Mouse (Mus musculus) heart, embryonic 12.5 days (tissue): ENCODE measurements around the gene Trib2. TPM values are rescaled to one million over a fixed set of nuclear protein-coding genes. Genes with fewer than 3 reads are reported as not detected.
A peak's percentile ranks its signal among the peaks of the same experiment; 100 is the strongest.

Source experiments
- ATAC-seq: fragments of 200-750 bp; cut with Nextera tagmentation; 2 replicates; pipeline ENCODE4 v1.8.0; 2017; ENCODE audit warnings: moderate TSS enrichment, moderate library complexity; ENCODE audit not compliant: insufficient number of reproducible peaks, low FRiP score
- H3K27ac ChIP-seq: fragments of 300-500 bp; sonication (generic); 2 replicates; pipeline ENCODE4 v1.5.1; 2016; ENCODE audit warnings: mild to moderate bottlenecking, moderate library complexity; ENCODE audit not compliant: poor library complexity, severe bottlenecking
- H3K27me3 ChIP-seq: fragments of 300-500 bp; sonication (generic); replicated peaks from 2 replicates; pipeline ENCODE4 v1.6.1; 2016; ENCODE audit warnings: mild to moderate bottlenecking, moderate library complexity
- H3K36me3 ChIP-seq: fragments of 300-500 bp; sonication (generic); 2 replicates; pipeline ENCODE4 v1.6.1; 2016; ENCODE audit warnings: mild to moderate bottlenecking, moderate library complexity
- H3K4me1 ChIP-seq: fragments of 300-500 bp; sonication (generic); replicated peaks from 2 replicates; pipeline ENCODE4 v1.6.1; 2016; ENCODE audit warnings: mild to moderate bottlenecking
- H3K4me2 ChIP-seq: fragments of 300-500 bp; sonication (generic); 2 replicates; pipeline ENCODE4 v1.6.1; 2016; ENCODE audit warnings: mild to moderate bottlenecking, moderate library complexity
- H3K4me3 ChIP-seq: fragments of 300-500 bp; sonication (generic); 2 replicates; pipeline ENCODE4 v1.5.1; 2016; ENCODE audit warnings: mild to moderate bottlenecking
- H3K9ac ChIP-seq: fragments of 300-500 bp; sonication (generic); 2 replicates; pipeline ENCODE4 v1.6.1; 2016; ENCODE audit warnings: mild to moderate bottlenecking, moderate library complexity
- H3K9me3 ChIP-seq: fragments of 300-500 bp; sonication (generic); replicated peaks from 2 replicates; pipeline ENCODE4 v1.6.1; 2016; ENCODE audit warnings: mild to moderate bottlenecking, moderate library complexity
- WGBS: fragments of 180-500 bp; shearing (Covaris S2); methylation state at CpG from one replicate; pipeline ENCODE4 v1.1.7; 2016; 5-methylcytosine and 5-hydroxymethylcytosine counted together
- polyA plus RNA-seq: library from polyadenylated mRNA; unstranded; fragments of >200 nt; fragmentation: Nextera tagmentation; extraction: Ambion mirVana; gene quantifications from 2 replicates; pipeline ENCODE4 v1.2.1, GENCODE M21; 2016

Gene Trib2
- polyA plus RNA-seq, 1 experiment from 2014 or later: 67.4 TPM

DNA sequence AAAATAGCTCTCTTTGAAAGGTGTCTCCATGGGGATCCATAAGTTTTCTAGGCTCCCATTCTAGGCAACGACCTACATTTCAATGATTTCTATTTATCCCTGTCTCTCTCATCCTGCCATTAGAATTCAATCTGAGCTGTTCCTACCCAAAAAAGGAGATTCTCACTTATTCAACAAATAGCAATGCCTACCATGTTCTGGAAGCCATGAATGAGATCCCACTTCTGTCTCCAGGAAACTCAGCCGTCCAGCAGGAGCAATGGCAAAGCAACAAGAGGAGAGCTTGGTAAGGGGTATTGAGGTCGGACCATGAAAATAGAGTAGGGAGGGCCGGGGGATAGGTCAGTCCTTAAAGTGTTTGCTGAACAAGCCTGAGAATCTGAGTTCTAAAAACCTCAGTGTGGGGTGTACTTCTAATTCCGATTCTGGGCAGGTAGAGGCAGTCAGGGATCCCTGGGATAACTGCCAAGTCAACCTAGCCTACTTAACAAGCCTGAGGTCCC, 12.7 kb downstream of the Trib2 start:
- Histone ChIP-seq H3K9me3 (no peaks in the 10 kb centered on the region), H3K4me3 (no peak overlapping the region), H3K9ac (no peak overlapping the region), H3K4me1 (peaks cover 52% of the 10 kb centered on the region), H3K27ac (no peak overlapping the region), H3K27me3 (no peaks in the 10 kb centered on the region), H3K4me2 (no peak overlapping the region), H3K36me3 (peaks cover 87% of the 10 kb centered on the region)
- WGBS: 87% methylated on average over 5 of the region's 5 CpGs
- no peak for ATAC-seq

DNA sequence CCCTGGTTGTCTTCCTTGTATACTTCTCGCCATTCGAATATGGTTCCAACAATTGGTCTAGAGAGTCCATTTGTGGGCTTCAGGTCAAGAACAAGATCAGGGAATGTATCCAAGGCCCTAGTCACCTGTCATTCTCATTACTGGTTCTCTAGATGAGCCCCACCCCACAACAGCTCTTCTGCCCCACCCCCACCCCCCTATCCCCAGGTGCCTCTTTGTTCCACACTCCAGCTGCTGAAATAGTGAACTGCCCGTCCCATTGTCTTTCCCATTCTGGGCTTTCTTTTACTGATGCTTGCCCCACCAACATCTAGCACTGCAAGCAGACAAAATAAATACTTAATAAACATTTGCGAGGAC, 15.2 kb downstream of the Trib2 start:
- H3K27me3 ChIP-seq: no peaks in the 10 kb centered on the region
- WGBS: 88% methylated on average over 4 of the region's 4 CpGs
- H3K9ac ChIP-seq: no peak overlapping the region
- H3K36me3 ChIP-seq: peaks cover 81% of the 10 kb centered on the region
- no peak overlapping the region for H3K27ac ChIP-seq
- H3K4me1 ChIP-seq: peaks cover 60% of the 10 kb centered on the region
- H3K4me3 ChIP-seq: no peak overlapping the region
- no peak for ATAC-seq
- no peak overlapping the region for H3K4me2 ChIP-seq
- H3K9me3 ChIP-seq: no peaks in the 10 kb centered on the region

DNA sequence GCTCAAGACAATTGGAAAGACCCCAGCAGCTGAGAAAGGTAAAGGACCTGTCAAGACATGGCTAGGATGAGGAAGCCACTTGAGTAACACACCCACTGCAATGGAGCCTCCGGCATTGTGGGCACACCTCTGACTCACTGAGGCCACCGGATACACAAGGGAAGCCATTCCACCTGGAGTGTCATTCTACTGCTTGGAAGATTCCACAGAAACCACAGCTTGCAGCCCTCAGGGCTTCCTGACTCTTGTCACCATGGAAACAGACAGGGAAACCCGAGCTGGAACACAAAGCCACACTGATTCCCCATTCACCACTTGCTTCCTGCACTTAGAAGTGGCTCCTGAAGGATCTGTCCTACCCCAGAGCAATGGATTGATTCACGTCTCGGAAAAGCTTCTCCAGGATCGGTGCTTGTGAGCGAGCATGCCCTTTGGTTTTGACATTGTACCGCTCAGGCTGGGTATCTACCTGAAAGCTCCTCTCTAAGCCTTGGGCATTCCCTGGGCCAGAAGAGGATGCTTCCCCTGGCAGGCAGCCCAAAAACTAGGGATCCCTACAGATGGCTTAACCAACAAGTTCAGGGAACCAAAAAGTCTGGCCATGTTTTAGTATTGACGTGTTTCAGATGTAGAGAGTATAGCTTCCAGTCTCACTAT, 15.7 kb downstream of the Trib2 start:
- no peak for ATAC-seq
- no peaks in the 10 kb centered on the region for H3K9me3 ChIP-seq
- peak overlapping the region; percentile 49 for H3K27ac ChIP-seq
- no peak overlapping the region for H3K4me2 ChIP-seq
- no peaks in the 10 kb centered on the region for H3K27me3 ChIP-seq
- 61% methylated on average over 9 of the region's 9 CpGs for WGBS
- no peak overlapping the region for H3K9ac ChIP-seq
- peaks cover 81% of the 10 kb centered on the region for H3K36me3 ChIP-seq
- H3K4me1 ChIP-seq: peaks cover 65% of the 10 kb centered on the region
- no peak overlapping the region for H3K4me3 ChIP-seq

DNA sequence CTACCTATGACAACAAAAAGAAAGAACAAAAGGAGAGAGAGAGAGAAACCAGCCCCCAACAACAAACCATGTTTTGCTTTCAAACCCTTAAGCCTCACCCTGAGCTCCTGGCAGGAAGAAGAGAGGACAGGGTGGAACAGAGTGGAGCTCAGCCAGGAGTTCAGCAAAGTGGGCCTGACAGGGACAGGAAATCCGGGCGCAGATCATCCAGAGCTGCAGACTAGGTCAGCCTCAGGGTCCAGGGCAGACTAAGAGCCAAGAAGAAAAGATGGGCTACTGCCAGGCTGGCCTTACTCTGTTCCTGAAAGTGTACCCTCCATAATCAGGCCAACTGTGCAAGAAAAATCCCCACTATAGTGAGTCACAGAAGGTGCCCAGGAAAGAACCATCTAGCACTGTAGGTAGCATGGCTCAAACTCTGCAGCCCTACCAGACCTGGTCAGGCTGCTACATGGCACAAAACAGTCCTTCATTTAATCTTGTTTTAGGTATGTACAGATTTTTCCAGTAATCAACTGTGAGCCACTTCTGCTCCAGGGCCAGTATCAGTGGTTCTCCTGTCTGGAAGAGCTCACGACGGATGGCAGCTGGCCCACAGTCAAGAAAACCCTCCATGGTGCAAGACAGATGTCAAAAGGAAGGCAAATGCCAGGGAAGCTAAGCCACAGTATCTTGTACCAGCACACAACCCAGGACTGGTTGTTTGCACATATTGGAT, 16.4 kb downstream of the Trib2 start:
- Histone ChIP-seq H3K27ac (peak overlapping the region; percentile 49), H3K4me1 (peaks cover 65% of the 10 kb centered on the region), H3K9ac (no peak overlapping the region), H3K36me3 (peaks cover 81% of the 10 kb centered on the region), H3K9me3 (no peaks in the 10 kb centered on the region), H3K4me2 (no peak overlapping the region), H3K27me3 (no peaks in the 10 kb centered on the region), H3K4me3 (no peak overlapping the region)
- ATAC-seq: peak; percentile 54; the same call in 1 of the 2 replicates
- WGBS: 40% methylated on average over 4 of the region's 4 CpGs

DNA sequence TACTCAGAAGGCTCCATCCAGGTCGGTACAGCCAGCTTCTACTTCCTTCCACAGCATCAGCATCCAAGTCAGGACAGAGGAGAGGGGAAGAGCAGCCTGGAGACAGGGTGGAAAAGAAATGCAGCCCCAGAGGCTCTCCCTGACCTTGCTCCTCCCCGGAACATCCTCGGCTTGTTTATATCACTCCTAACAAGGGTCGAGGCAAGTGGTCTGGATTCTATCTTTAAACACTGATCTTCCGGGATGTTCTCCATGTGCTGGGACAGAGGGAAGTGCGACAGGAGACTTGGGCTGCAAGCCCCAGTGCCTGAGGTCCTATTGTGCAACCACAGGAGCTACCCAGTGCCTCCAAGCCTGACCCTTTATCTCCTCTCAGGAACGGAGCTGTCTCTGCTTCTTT, 18.7 kb downstream of the Trib2 start:
- no peaks in the 10 kb centered on the region for H3K9me3 ChIP-seq
- no peak overlapping the region for H3K4me3 ChIP-seq
- peak; percentile 75 for ATAC-seq
- no peak overlapping the region for H3K4me2 ChIP-seq
- no peak overlapping the region for H3K9ac ChIP-seq
- WGBS: 16% methylated on average over 7 of the region's 7 CpGs
- peak overlapping the region; percentile 9; the same call in 1 of the 2 replicates for H3K27ac ChIP-seq
- H3K4me1 ChIP-seq: peaks cover 57% of the 10 kb centered on the region
- no peaks in the 10 kb centered on the region for H3K27me3 ChIP-seq
- peaks cover 80% of the 10 kb centered on the region for H3K36me3 ChIP-seq

DNA sequence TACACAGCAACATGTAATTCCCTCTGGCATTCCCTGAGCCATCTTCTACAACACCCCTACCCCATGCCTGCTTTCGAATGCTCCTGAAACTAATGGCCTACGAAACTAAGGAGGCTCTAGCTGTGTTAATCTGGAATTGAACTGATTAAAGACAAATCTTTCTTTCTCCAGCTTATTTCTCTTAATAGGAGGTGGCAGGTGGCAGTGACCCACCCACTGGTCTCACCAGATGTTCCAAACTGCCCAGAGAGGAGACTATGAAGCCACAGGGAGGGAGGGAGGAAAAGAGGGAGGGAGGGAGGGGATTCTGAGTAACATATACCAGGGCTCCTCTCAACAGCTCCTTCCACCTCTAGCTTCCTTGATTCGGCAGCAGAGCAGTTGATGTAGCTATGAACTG, 20.8 kb downstream of the Trib2 start:
- no peak for ATAC-seq
- H3K4me1 ChIP-seq: peaks cover 47% of the 10 kb centered on the region
- H3K27ac ChIP-seq: no peak overlapping the region
- H3K9ac ChIP-seq: no peak overlapping the region
- H3K9me3 ChIP-seq: no peaks in the 10 kb centered on the region
- WGBS: 65% methylated on average over 3 of the region's 3 CpGs
- no peak overlapping the region for H3K4me3 ChIP-seq
- no peak overlapping the region for H3K4me2 ChIP-seq
- H3K27me3 ChIP-seq: no peaks in the 10 kb centered on the region
- peaks cover 79% of the 10 kb centered on the region for H3K36me3 ChIP-seq

DNA sequence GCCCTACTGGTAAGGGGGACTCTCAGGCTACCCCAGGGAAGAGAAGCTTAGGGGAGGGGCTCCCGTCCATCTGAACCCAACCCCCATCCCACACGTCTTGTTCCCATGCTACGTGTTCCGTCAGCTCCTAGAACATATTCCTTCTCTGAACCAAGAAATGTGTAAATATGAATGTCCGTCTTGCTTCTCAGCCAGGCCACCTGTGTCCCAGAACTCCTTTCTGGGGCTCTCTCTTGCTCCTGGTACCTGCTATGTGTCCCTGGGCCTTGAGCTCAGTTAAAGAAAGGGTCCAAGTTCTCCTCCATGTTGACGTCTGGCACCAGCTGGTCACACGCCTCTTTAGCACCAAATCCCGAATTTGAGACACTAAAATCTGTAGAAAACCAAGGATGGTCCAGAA, 23.4 kb downstream of the Trib2 start:
- Histone ChIP-seq H3K9me3 (no peaks in the 10 kb centered on the region), H3K4me1 (peaks cover 24% of the 10 kb centered on the region), H3K27me3 (no peaks in the 10 kb centered on the region), H3K9ac (no peak overlapping the region), H3K4me3 (no peak overlapping the region), H3K36me3 (peaks cover 85% of the 10 kb centered on the region), H3K4me2 (no peak overlapping the region), H3K27ac (no peak overlapping the region)
- ATAC-seq: no peak
- WGBS: 91% methylated on average over 8 of the region's 8 CpGs

DNA sequence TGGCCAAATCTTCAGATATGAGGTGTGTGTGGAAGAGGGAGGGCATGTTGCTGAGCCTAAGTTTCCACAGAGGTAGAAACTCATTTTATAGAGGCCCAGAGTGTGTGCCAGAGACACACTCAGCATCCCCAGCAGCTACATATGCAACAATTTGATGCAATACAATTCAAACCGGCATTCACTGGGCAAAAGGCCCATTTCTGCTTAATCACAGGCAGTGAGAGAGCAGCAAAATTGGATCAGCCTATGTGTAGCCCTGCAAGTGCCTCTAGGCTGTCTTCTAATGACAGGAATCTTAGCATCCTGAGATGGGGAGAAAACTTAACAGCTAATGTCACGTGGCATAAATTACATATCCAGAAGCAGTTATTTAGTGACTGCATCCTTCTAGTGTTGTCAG, 26.5 kb downstream of the Trib2 start:
- no peak overlapping the region for H3K9ac ChIP-seq
- H3K27me3 ChIP-seq: no peaks in the 10 kb centered on the region
- no peak overlapping the region for H3K4me3 ChIP-seq
- H3K4me2 ChIP-seq: no peak overlapping the region
- no peak overlapping the region for H3K27ac ChIP-seq
- 77% methylated on average over 2 of the region's 2 CpGs for WGBS
- no peaks in the 10 kb centered on the region for H3K9me3 ChIP-seq
- H3K4me1 ChIP-seq: no peaks in the 10 kb centered on the region
- no peak for ATAC-seq
- peaks cover 55% of the 10 kb centered on the region for H3K36me3 ChIP-seq

DNA sequence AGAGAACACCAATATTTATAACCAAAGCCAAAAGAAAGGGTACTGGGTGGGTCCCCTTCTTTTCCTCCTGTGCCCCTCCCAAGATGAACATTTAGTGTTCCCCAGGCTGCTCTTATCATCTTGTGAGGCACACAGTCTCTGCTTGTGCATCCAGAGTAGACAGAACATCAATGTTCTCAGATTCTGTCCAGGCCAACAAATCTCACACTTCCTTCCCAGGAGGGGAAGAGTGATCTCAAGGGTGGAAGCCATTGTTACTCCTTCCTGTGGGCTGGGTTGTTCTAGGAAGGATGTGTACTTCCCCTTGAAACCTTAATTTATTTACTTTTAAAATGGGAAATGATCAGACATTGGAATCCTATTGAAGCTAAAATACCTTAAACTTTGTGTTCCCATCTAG, 39.7 kb downstream of the Trib2 start:
- H3K9ac ChIP-seq: no peak overlapping the region
- H3K4me3 ChIP-seq: no peak overlapping the region
- no peaks in the 10 kb centered on the region for H3K4me1 ChIP-seq
- no peak overlapping the region for H3K4me2 ChIP-seq
- H3K9me3 ChIP-seq: peaks cover 5% of the 10 kb centered on the region; the same call in 1 of the 2 replicates
- ATAC-seq: no peak
- no peaks in the 10 kb centered on the region for H3K36me3 ChIP-seq
- H3K27ac ChIP-seq: no peak overlapping the region
- H3K27me3 ChIP-seq: no peaks in the 10 kb centered on the region

DNA sequence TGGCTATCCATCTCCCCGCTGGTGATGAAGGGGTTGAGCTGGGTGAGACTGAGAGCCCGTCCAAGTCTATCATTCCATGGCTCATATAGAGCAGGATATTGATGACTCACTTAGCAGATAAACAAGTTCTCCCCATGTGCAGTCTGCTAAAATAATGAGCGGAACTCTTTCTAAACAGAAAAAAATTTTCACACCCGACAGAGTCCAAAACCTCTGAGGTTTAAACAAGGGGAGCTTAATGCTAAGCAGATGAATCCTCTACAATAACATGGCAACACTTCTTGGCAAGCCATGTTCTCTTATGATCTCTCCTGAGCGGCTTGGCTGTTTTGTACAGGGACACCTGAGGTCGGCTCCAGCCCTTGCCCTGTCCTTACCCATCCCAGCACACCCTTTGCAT, 45.0 kb downstream of the Trib2 start:
- Histone ChIP-seq H3K36me3 (no peaks in the 10 kb centered on the region), H3K4me1 (peaks cover 2% of the 10 kb centered on the region; the same call in 1 of the 2 replicates), H3K4me2 (no peak overlapping the region), H3K9me3 (no peaks in the 10 kb centered on the region), H3K4me3 (no peak overlapping the region), H3K27me3 (no peaks in the 10 kb centered on the region), H3K9ac (no peak overlapping the region), H3K27ac (no peak overlapping the region)
- no peak for ATAC-seq
- WGBS: 61% methylated on average over 6 of the region's 6 CpGs

DNA sequence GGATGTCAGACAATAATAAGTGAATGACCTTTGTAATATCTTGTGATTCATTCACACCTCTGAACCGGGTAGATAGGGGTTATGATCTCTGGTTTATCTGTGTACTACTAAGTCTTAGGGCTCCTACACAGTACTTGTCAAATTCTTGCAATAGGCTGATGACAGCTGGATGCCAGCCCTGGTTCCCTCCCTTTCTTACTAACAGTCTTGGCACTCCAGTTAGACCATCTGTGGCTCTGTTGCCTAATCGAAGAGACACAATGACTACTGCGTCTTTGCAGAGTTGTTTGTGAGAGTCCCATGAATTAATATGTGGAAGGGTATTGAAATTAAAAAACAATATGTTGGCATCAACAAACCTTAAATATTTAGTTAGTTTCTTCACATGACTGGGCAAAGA, 48.2 kb downstream of the Trib2 start:
- no peaks in the 10 kb centered on the region for H3K36me3 ChIP-seq
- H3K4me3 ChIP-seq: no peak overlapping the region
- no peaks in the 10 kb centered on the region for H3K9me3 ChIP-seq
- H3K9ac ChIP-seq: no peak overlapping the region
- no peaks in the 10 kb centered on the region for H3K27me3 ChIP-seq
- H3K4me1 ChIP-seq: peaks cover 2% of the 10 kb centered on the region
- no peak for ATAC-seq
- WGBS: 54% methylated on average over 3 of the region's 3 CpGs
- H3K4me2 ChIP-seq: no peak overlapping the region
- H3K27ac ChIP-seq: no peak overlapping the region
